Mouse (Mus musculus) bone marrow, adult 2 months (tissue): ENCODE measurements around the gene Fmnl2.

Experiments
- CTCF ChIP-seq: fragments of 200-500 bp; IDR thresholded peaks from 2 replicates; pipeline ENCODE4 v1.5.1; 2011; ENCODE audit warnings: low read length, control low read depth; ENCODE audit not compliant: control insufficient read depth, insufficient read depth
- POLR2A ChIP-seq: fragments of 200-500 bp; IDR thresholded peaks from 2 replicates; pipeline ENCODE4 v1.6.1; 2011; ENCODE audit warnings: low read depth, mild to moderate bottlenecking, control low read depth, low read length, borderline replicate concordance; ENCODE audit not compliant: control insufficient read depth

- TF ChIP-seq CTCF (no peak), POLR2A (no peak)
Measured at GRCm38 (mm10) chr2:52822214-52822613, 35.4 kb upstream of the Fmnl2 start.
